Mouse (Mus musculus): ENCODE data around the gene Slc37a1. TPM values are rescaled to one million over a fixed set of nuclear protein-coding genes. Genes with fewer than 3 reads are reported as not detected.

Slc37a1 gene
- total and polyA plus RNA-seq, 3 experiments = 14.2 to 15.0 TPM; not detected in 1

DNA sequence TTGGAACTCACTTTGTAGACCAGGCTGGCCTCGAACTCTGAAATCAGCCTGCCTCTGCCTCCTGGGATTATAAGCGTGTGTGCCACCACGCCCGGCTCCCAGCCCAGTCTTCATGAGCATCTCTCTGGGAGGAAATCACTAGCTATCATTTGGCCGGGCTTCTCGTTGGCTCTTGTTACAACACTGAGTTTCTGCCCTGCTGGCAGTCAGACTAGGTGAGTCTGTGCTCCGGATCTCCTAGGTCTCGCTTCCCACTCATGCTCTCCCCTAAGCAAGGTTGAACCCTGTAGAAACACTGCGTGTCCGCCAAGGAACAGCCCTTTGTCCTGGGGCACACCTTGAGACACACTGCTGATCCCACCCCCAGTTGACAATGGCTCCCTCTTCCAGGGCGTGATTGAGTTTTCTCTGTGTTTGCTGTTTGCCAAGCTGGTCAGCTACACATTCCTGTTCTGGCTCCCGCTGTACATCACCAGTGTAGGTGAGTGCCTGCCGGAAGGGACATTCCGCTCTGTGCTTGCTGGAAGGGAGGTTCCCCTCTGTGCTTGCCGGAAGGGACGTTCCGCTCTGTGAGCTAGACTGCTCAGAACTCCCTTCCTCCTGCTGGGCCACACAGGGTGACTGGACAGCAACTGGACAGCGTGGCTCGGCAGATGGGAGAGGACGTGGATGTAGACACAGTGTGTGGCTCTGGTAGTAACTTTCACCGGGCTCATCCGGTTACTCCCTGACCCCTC lies 48.9 kb downstream of the Slc37a1 start:
- Histone ChIP-seq H3K4me3 (ENCODE audit: control insufficient read depth in 1 of 2, insufficient read depth in 1 of 2, low read depth in 2 of 2, low read length in 2 of 2) (no peak overlapping the region), H3K36me3 (ENCODE audit: control insufficient read depth in 1 of 2, insufficient read depth in 2 of 2, low read length in 2 of 2) (no peaks in the 10 kb centered on the region), H3K9ac (ENCODE audit: control insufficient read depth, low read depth, low read length, poor library complexity, severe bottlenecking) (no peak overlapping the region)

DNA sequence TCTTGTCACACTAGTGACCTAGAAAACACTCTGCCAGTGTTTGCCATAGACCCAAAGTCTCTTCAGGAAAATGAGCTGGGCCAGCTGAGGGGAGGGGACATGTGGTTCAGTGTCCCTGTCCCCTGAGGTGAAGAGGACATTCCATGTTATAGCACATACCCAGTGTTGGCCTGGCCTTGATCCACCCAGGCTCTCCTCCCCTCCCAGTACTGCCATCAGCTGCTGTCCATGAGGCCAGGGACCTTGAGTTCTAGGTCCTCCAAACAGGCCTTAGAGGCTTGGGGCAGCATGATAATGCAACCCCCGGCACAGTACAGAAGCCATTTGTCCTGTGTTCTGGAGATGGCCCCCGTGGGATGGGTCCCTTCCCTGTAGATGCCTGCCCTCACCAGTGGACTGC lies 53.2 kb downstream of the Slc37a1 start:
- no peak for DNase-seq (ENCODE audit: low read depth, low spot score)
- no peaks in the 10 kb centered on the region for H3K79me2 ChIP-seq (ENCODE audit: control insufficient read depth, insufficient read depth, low read length, poor library complexity)
- H3K27ac ChIP-seq (ENCODE audit: control insufficient read depth, low read depth, low read length) = no peak overlapping the region
- H3K27me3 ChIP-seq (ENCODE audit: control insufficient read depth in 1 of 2, insufficient read depth in 2 of 2, low read length in 2 of 2) = no peaks in the 10 kb centered on the region
- no peaks in the 10 kb centered on the region for H3K4me1 ChIP-seq (ENCODE audit: control insufficient read depth in 1 of 2, insufficient read depth in 2 of 2, low read length in 2 of 2)
- no peaks in the 10 kb centered on the region for H3K9me3 ChIP-seq (replicated peaks; ENCODE audit: insufficient read depth, low read length)
- H3K36me3 ChIP-seq (ENCODE audit: control insufficient read depth in 1 of 2, insufficient read depth in 2 of 2, low read length in 2 of 2) = no peaks in the 10 kb centered on the region
- H3K4me3 ChIP-seq (ENCODE audit: control insufficient read depth in 1 of 2, insufficient read depth in 1 of 2, low read depth in 2 of 2, low read length in 2 of 2) = no peak overlapping the region
- H3K9ac ChIP-seq (ENCODE audit: control insufficient read depth, low read depth, low read length, poor library complexity, severe bottlenecking) = no peak overlapping the region
- no peak for TF ChIP-seq MAX (IDR thresholded peaks at IDR 0.05; ENCODE audit: low read length)

More for the DNA sequence above, 48.9 kb downstream of the Slc37a1 start:
- no peak for DNase-seq (ENCODE audit: low read depth, low spot score)
- H3K27ac ChIP-seq (ENCODE audit: control insufficient read depth, low read depth, low read length) = no peak overlapping the region
- H3K79me2 ChIP-seq (ENCODE audit: control insufficient read depth, insufficient read depth, low read length, poor library complexity) = no peaks in the 10 kb centered on the region
- no peaks in the 10 kb centered on the region for H3K27me3 ChIP-seq (ENCODE audit: control insufficient read depth in 1 of 2, insufficient read depth in 2 of 2, low read length in 2 of 2)
- no peak for TF ChIP-seq UBTF (IDR thresholded peaks at IDR 0.05; ENCODE audit: borderline replicate concordance, insufficient read depth, low read depth, low read length)
- TF ChIP-seq ZMIZ1 (IDR thresholded peaks at IDR 0.05; ENCODE audit: low read depth, low read length) = no peak
- no peak for TF ChIP-seq CHD2 (IDR thresholded peaks at IDR 0.05; ENCODE audit: low read length)
- H3K9me3 ChIP-seq (replicated peaks; ENCODE audit: insufficient read depth, low read length) = no peaks in the 10 kb centered on the region
- no peaks in the 10 kb centered on the region for H3K4me1 ChIP-seq (ENCODE audit: control insufficient read depth in 1 of 2, insufficient read depth in 2 of 2, low read length in 2 of 2)

DNA sequence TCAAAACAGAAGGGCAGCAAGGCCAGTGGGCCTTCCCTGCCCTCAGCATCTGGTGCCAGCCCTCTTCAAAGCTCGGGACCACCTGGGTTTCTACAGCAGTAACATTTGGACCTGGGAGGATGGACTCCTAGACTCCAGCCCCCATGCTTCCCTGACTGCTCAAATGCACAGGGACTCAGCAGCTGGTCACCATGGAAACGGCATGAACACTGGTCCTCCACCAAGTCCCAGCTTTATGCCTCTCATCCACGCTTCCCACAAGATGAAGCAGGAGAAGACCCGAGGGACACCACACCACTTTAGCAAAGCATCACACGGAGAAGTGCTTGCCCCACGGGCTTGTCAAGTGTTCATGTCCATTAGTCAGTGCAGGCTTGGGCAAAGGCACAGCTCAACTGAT lies 55.6 kb downstream of the Slc37a1 start:
- H3K9me3 ChIP-seq (replicated peaks; ENCODE audit: insufficient read depth, low read length) = no peaks in the 10 kb centered on the region
- no peak overlapping the region for H3K4me3 ChIP-seq (ENCODE audit: control insufficient read depth in 1 of 2, insufficient read depth in 1 of 2, low read depth in 2 of 2, low read length in 2 of 2)
- TF ChIP-seq HCFC1 (IDR thresholded peaks at IDR 0.05; ENCODE audit: low read depth, low read length) (no peak), EP300 (IDR thresholded peaks at IDR 0.05; ENCODE audit: low read depth in 1 of 2, low read length in 2 of 2) (no peak)
- no peaks in the 10 kb centered on the region for H3K27me3 ChIP-seq (ENCODE audit: control insufficient read depth in 1 of 2, insufficient read depth in 2 of 2, low read length in 2 of 2)
- no peak overlapping the region for H3K27ac ChIP-seq (ENCODE audit: control insufficient read depth, low read depth, low read length)
- no peak for DNase-seq (ENCODE audit: low read depth, low spot score)
- no peak overlapping the region for H3K9ac ChIP-seq (ENCODE audit: control insufficient read depth, low read depth, low read length, poor library complexity, severe bottlenecking)
- H3K4me1 ChIP-seq (ENCODE audit: control insufficient read depth in 1 of 2, insufficient read depth in 2 of 2, low read length in 2 of 2) = no peaks in the 10 kb centered on the region
- no peaks in the 10 kb centered on the region for H3K79me2 ChIP-seq (ENCODE audit: control insufficient read depth, insufficient read depth, low read length, poor library complexity)
- H3K36me3 ChIP-seq (ENCODE audit: control insufficient read depth in 1 of 2, insufficient read depth in 2 of 2, low read length in 2 of 2) = no peaks in the 10 kb centered on the region

DNA sequence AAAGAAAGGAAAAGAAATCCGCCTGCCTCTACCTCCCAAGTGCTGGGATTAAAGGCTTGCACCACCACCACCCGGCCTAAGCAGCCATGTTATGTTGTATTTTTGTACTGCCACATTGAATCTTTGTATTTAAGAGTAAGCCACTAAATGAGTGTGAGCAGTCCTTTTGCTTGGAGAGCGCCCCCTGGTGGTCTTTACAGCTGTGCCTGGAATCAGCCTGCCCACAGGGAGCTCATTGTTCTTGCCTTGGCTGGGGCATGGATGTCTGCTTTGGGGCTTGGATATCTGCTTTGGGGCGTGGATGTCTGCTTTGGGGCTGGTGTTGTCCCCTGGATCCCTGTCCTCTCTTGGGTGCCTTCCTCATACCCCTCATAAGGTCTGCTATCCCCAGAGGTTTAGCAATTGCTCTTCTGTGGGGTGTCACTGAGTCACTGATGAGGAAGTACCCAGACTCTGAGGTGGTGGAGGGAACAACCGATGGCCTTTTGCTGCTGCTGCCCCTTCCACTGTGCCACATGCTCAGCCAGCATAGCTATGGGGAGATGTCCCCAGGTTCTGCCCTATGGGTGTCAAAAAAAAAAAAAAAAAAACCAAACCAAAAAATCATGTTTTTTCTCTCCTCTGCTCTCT lies 57.7 kb downstream of the Slc37a1 start:
- no peaks in the 10 kb centered on the region for H3K36me3 ChIP-seq (ENCODE audit: control insufficient read depth in 1 of 2, insufficient read depth in 2 of 2, low read length in 2 of 2)
- DNase-seq (ENCODE audit: low read depth, low spot score) = peak; percentile 83
- no peaks in the 10 kb centered on the region for H3K9me3 ChIP-seq (replicated peaks; ENCODE audit: insufficient read depth, low read length)
- H3K27ac ChIP-seq (ENCODE audit: control insufficient read depth, low read depth, low read length) = no peak overlapping the region
- no peaks in the 10 kb centered on the region for H3K27me3 ChIP-seq (ENCODE audit: control insufficient read depth in 1 of 2, insufficient read depth in 2 of 2, low read length in 2 of 2)
- H3K79me2 ChIP-seq (ENCODE audit: control insufficient read depth, insufficient read depth, low read length, poor library complexity) = no peaks in the 10 kb centered on the region
- no peak overlapping the region for H3K4me3 ChIP-seq (ENCODE audit: control insufficient read depth in 1 of 2, insufficient read depth in 1 of 2, low read depth in 2 of 2, low read length in 2 of 2)
- no peaks in the 10 kb centered on the region for H3K4me1 ChIP-seq (ENCODE audit: control insufficient read depth in 1 of 2, insufficient read depth in 2 of 2, low read length in 2 of 2)
- no peak overlapping the region for H3K9ac ChIP-seq (ENCODE audit: control insufficient read depth, low read depth, low read length, poor library complexity, severe bottlenecking)
- TF ChIP-seq RAD21 (IDR thresholded peaks at IDR 0.05; ENCODE audit: low read depth, low read length) (peak; percentile 43), SIN3A (IDR thresholded peaks at IDR 0.05; ENCODE audit: low read length) (no peak), ZMIZ1 (IDR thresholded peaks at IDR 0.05; ENCODE audit: low read depth, low read length) (no peak), KAT2A (conservative IDR thresholded peaks at IDR 0.05; ENCODE audit: low read depth, low read length) (no peak), MAX (IDR thresholded peaks at IDR 0.05; ENCODE audit: low read length) (no peak), RCOR1 (IDR thresholded peaks at IDR 0.05; ENCODE audit: low read depth, low read length) (no peak), MEF2A (IDR thresholded peaks at IDR 0.05; ENCODE audit: extremely low read depth, insufficient replicate concordance, low read depth, low read length, poor library complexity, severe bottlenecking) (no peak), USF1 (IDR thresholded peaks at IDR 0.05; ENCODE audit: low read depth, low read length) (no peak), E2F4 (IDR thresholded peaks at IDR 0.05; ENCODE audit: borderline replicate concordance, low read depth, low read length) (no peak), ZC3H11A (IDR thresholded peaks at IDR 0.05; ENCODE audit: low read depth, low read length) (peak; percentile 43; the same call in 1 of the 2 replicates), JUND (IDR thresholded peaks at IDR 0.05; ENCODE audit: low read depth, low read length) (no peak), ETS1 (IDR thresholded peaks at IDR 0.05; ENCODE audit: low read depth, low read length) (no peak), BHLHE40 (IDR thresholded peaks at IDR 0.05; ENCODE audit: borderline replicate concordance, low read depth, low read length) (no peak), NRF1 (IDR thresholded peaks at IDR 0.05; ENCODE audit: insufficient read depth, low read depth, low read length, poor library complexity, severe bottlenecking) (no peak)

Data from MEL (cell line).